ENCODE assay signal across 9 mouse cellular contexts in genomic region chr3:52006721-52007330, GRCm38 (mm10).
DNase-seq lines count a peak whose midpoint lies in the region; ATAC-seq and TF ChIP-seq lines count a peak whose summit lies in the region.
"Had no signal": no experiment of that assay in that cellular context is flagged by ENCODE, and none has a peak within 500 bp of the region (broad histone marks: within the 10 kb centered on the region; RNA-seq: fewer than 3 reads in every experiment).

No protein-coding gene starts in this region.

- no peaks in the 10 kb centered on the region for H3K27me3 ChIP-seq in intestine, embryonic 14.5 days (replicated peaks; ENCODE audit: control insufficient read depth, insufficient read depth, low read length)
- H3K27me3 ChIP-seq in neural tube, embryonic 14.5 days (ENCODE audit: control insufficient read depth, insufficient read depth, low read length) = no peaks in the 10 kb centered on the region

- TF ChIP-seq POLR2A in cortical plate, adult 2 months (IDR thresholded peaks at IDR 0.05; ENCODE audit: extremely low read depth, insufficient read depth, low read length) = no peak

- H3K9me3 ChIP-seq in intestine, embryonic 14.5 days (ENCODE audit: control insufficient read depth, low read length) = no peaks in the 10 kb centered on the region
- H3K9me3 ChIP-seq in neural tube, embryonic 14.5 days (ENCODE audit: control insufficient read depth, low read length) = no peaks in the 10 kb centered on the region

- TF ChIP-seq CTCF in layer of hippocampus, adult 2 months (conservative IDR thresholded peaks at IDR 0.05) = no peak
- no peak for TF ChIP-seq CTCF in cortical plate, adult 2 months (IDR thresholded peaks at IDR 0.05; ENCODE audit: extremely low read depth, insufficient read depth, low read length)

- peak overlapping the region; percentile 61 for H3K4me2 ChIP-seq in intestine, embryonic 14.5 days (ENCODE audit: low read length)
- H3K4me2 ChIP-seq in neural tube, embryonic 14.5 days (ENCODE audit: low read depth, low read length) = peak overlapping the region; percentile 52

- peak overlapping the region; percentile 96 for H3K27ac ChIP-seq in layer of hippocampus, adult 2 months
- H3K27ac ChIP-seq in cortical plate, adult 2 months (ENCODE audit: insufficient read depth, low read length) = peak overlapping the region; percentile 44
- H3K27ac ChIP-seq in intestine, embryonic 14.5 days (ENCODE audit: low read depth) = peak overlapping the region; percentile 30; the same call in 1 of the 2 replicates
- H3K27ac ChIP-seq in neural tube, embryonic 14.5 days (ENCODE audit: low read depth, low read length) = peak overlapping the region; percentile 90
- H3K27ac ChIP-seq: macrophage had no signal

- peaks cover 4% of the 10 kb centered on the region; the same call in 1 of the 2 replicates for H3K4me1 ChIP-seq in cortical plate, adult 2 months (ENCODE audit: control insufficient read depth, insufficient read depth, low read length)
- peaks cover 16% of the 10 kb centered on the region for H3K4me1 ChIP-seq in intestine, embryonic 14.5 days (replicated peaks; ENCODE audit: control insufficient read depth, insufficient read depth, low read length)
- peaks cover 8% of the 10 kb centered on the region for H3K4me1 ChIP-seq in neural tube, embryonic 14.5 days (ENCODE audit: control insufficient read depth, insufficient read depth, low read length)

- 45% methylated on average over 9 of the region's 9 CpGs for WGBS in intestine, embryonic 14.5 days
- 47% methylated on average over 9 of the region's 9 CpGs for WGBS in neural tube, embryonic 14.5 days

- H3K36me3 ChIP-seq in intestine, embryonic 14.5 days (ENCODE audit: control insufficient read depth, insufficient read depth, low read length) = no peaks in the 10 kb centered on the region
- H3K36me3 ChIP-seq in neural tube, embryonic 14.5 days (ENCODE audit: control insufficient read depth, insufficient read depth, low read length) = no peaks in the 10 kb centered on the region

- ATAC-seq in intestine, embryonic 14.5 days (replicated peaks; ENCODE audit: low FRiP score, low TSS enrichment, low read depth) = no peak
- ATAC-seq in neural tube, embryonic 14.5 days (ENCODE audit: low read depth) = no peak

- DNase-seq in layer of hippocampus, adult 2 months (ENCODE audit: low spot score in 2 of 2) = no peak
- no peak for DNase-seq in layer of hippocampus, postnatal 25 days (ENCODE audit: extremely low spot score in 1 of 2, low spot score in 1 of 2)
- no peak for DNase-seq in intestine, embryonic 14.5 days (ENCODE audit: low spot score)
- DNase-seq in gastrocnemius, postnatal 10 days = no peak
- DNase-seq in layer of hippocampus, adult 18-20 months (ENCODE audit: low spot score in 2 of 2) = no peak
- no peak for DNase-seq in ovary, adult 18-20 months (ENCODE audit: low spot score)

- H3K4me3 ChIP-seq in layer of hippocampus, adult 2 months = peak overlapping the region; percentile 59
- peak overlapping the region; percentile 40; the same call in 1 of the 2 replicates for H3K4me3 ChIP-seq in cortical plate, adult 2 months (ENCODE audit: insufficient read depth, low read length)
- H3K4me3 ChIP-seq in intestine, embryonic 14.5 days (ENCODE audit: low read depth, low read length) = no peak overlapping the region; the same call in 1 of the 2 replicates
- peak overlapping the region; percentile 14; the same call in 1 of the 2 replicates for H3K4me3 ChIP-seq in neural tube, embryonic 14.5 days (ENCODE audit: low read depth, low read length)

- H3K9ac ChIP-seq in intestine, embryonic 14.5 days (ENCODE audit: low read length) = no peak overlapping the region
- H3K9ac ChIP-seq in neural tube, embryonic 14.5 days (replicated peaks; ENCODE audit: low read depth, low read length) = peak overlapping the region; percentile 41

Comparison
In these comparisons a context has a peak if more than half of its experiments do, and no peak if none do; other contexts are left out.
1. H3K27ac ChIP-seq: peak in every context shown above with its lines; median percentile 96 in layer of hippocampus, adult 2 months; 90 in neural tube, embryonic 14.5 days; 44 in cortical plate, adult 2 months; 30 in intestine, embryonic 14.5 days.